Mouse (Mus musculus): ENCODE measurements around the gene Itga8. TPM values are rescaled to one million over a fixed set of nuclear protein-coding genes. Genes with fewer than 3 reads are reported as not detected.
A peak's percentile ranks its signal among the peaks of the same experiment; 100 is the strongest.

Itga8 gene
- polyA plus RNA-seq (2015; fragmentation: Nextera tagmentation; extraction: Ambion mirVana), result 20.0 and 20.2 TPM in 2 replicates

GRCm38 (mm10) chr2:12301431-12302170, at the start of gene Itga8:
Gene Itga8 (minus strand): TSS chr2:12301922.
- no peaks in the 10 kb centered on the region for H3K36me3 ChIP-seq (ENCODE audit: insufficient read depth, low read length)
- H3K27ac ChIP-seq (ENCODE audit: low read length), result peak within 1 kb of the TSS; percentile 59
- H3K9me3 ChIP-seq (ENCODE audit: low read length), result no peaks in the 10 kb centered on the region
- peak within 1 kb of the TSS; percentile 51 for H3K9ac ChIP-seq (replicated peaks; ENCODE audit: low read depth)
- H3K4me2 ChIP-seq (replicated peaks; ENCODE audit: low read depth, low read length), result peak within 1 kb of the TSS; percentile 88
- DNase-seq (ENCODE audit: low spot score), result peak; percentile 71
- peak within 1 kb of the TSS; percentile 64 for H3K4me3 ChIP-seq (ENCODE audit: low read depth, low read length)
- peak; percentile 90 for ATAC-seq
- TF ChIP-seq CTCF (IDR thresholded peaks at IDR 0.05) (peak; percentile 91), EP300 (IDR thresholded peaks at IDR 0.05) (no peak)
- H3K4me1 ChIP-seq (ENCODE audit: insufficient read depth, low read depth, low read length), result no peaks in the 10 kb centered on the region
- WGBS, result under 1% methylated on average over 56 of the region's 56 CpGs
- H3K27me3 ChIP-seq (replicated peaks; ENCODE audit: insufficient read depth, low read length), result no peaks in the 10 kb centered on the region

DNA sequence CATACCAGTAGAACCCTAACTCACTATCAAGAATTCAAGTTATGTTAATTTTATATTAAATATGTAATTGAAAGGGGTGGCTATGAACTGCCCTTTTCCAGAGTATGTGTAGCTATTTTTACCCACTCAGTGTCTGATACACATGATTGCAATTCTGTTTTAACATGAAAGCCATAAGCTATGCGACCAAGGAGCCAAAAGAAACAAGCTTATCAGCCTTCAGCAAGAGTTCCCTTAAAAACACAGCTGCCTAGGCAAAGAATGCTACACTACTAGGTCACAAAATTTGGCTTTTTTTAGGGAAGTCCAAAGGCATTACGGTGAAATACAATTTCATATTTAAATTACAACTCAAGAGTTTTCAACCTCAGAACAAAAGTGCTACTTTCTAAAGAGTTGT, 47.2 kb upstream of the Itga8 start:
- DNase-seq (ENCODE audit: low spot score), result peak; percentile 8
- Histone ChIP-seq H3K9ac (replicated peaks; ENCODE audit: low read depth) (no peak overlapping the region), H3K4me1 (ENCODE audit: insufficient read depth, low read depth, low read length) (no peaks in the 10 kb centered on the region), H3K36me3 (ENCODE audit: insufficient read depth, low read length) (0 out of 2 replicates have a peak, but pooled peaks cover 6% of the 10 kb centered on the region), H3K4me3 (ENCODE audit: low read depth, low read length) (no peak overlapping the region), H3K27ac (ENCODE audit: low read length) (no peak overlapping the region), H3K9me3 (ENCODE audit: low read length) (no peaks in the 10 kb centered on the region), H3K27me3 (replicated peaks; ENCODE audit: insufficient read depth, low read length) (no peaks in the 10 kb centered on the region), H3K4me2 (replicated peaks; ENCODE audit: low read depth, low read length) (no peak overlapping the region)
- no peak for TF ChIP-seq CTCF (IDR thresholded peaks at IDR 0.05)
- TF ChIP-seq EP300 (IDR thresholded peaks at IDR 0.05), result no peak
- 64% methylated on average over 2 of the region's 2 CpGs for WGBS
- ATAC-seq, result no peak

- H3K4me1 ChIP-seq (ENCODE audit: insufficient read depth, low read depth, low read length), result no peaks in the 10 kb centered on the region; the same call in 1 of the 2 replicates
- no peak overlapping the region for H3K27ac ChIP-seq (ENCODE audit: low read length)
- 71% methylated on average over 2 of the region's 2 CpGs for WGBS
- TF ChIP-seq EP300 (IDR thresholded peaks at IDR 0.05) (no peak), CTCF (IDR thresholded peaks at IDR 0.05) (no peak)
- no peaks in the 10 kb centered on the region for H3K36me3 ChIP-seq (ENCODE audit: insufficient read depth, low read length)
- no peak; the same call in 1 of the 2 replicates for ATAC-seq
- no peak for DNase-seq (ENCODE audit: low spot score)
- H3K4me2 ChIP-seq (replicated peaks; ENCODE audit: low read depth, low read length), result no peak overlapping the region
- no peaks in the 10 kb centered on the region for H3K9me3 ChIP-seq (ENCODE audit: low read length)
- no peak overlapping the region for H3K4me3 ChIP-seq (ENCODE audit: low read depth, low read length)
- no peaks in the 10 kb centered on the region for H3K27me3 ChIP-seq (replicated peaks; ENCODE audit: insufficient read depth, low read length)
- H3K9ac ChIP-seq (replicated peaks; ENCODE audit: low read depth), result no peak overlapping the region
Observed at GRCm38 (mm10) chr2:12331962-12332361, 30.2 kb upstream of the Itga8 start.

GRCm38 (mm10) chr2:12329620-12330019, 27.9 kb upstream of the Itga8 start:
- DNase-seq (ENCODE audit: low spot score) (no peak), ATAC-seq (no peak)
- Histone ChIP-seq H3K4me3 (ENCODE audit: low read depth, low read length) (no peak overlapping the region), H3K9me3 (ENCODE audit: low read length) (no peaks in the 10 kb centered on the region), H3K36me3 (ENCODE audit: insufficient read depth, low read length) (no peaks in the 10 kb centered on the region), H3K4me1 (ENCODE audit: insufficient read depth, low read depth, low read length) (no peaks in the 10 kb centered on the region; the same call in 1 of the 2 replicates), H3K4me2 (replicated peaks; ENCODE audit: low read depth, low read length) (no peak overlapping the region), H3K27me3 (replicated peaks; ENCODE audit: insufficient read depth, low read length) (no peaks in the 10 kb centered on the region), H3K9ac (replicated peaks; ENCODE audit: low read depth) (no peak overlapping the region), H3K27ac (ENCODE audit: low read length) (no peak overlapping the region)
- 40% methylated on average over 2 of the region's 2 CpGs for WGBS
- TF ChIP-seq EP300 (IDR thresholded peaks at IDR 0.05) (no peak), CTCF (IDR thresholded peaks at IDR 0.05) (no peak)

DNA sequence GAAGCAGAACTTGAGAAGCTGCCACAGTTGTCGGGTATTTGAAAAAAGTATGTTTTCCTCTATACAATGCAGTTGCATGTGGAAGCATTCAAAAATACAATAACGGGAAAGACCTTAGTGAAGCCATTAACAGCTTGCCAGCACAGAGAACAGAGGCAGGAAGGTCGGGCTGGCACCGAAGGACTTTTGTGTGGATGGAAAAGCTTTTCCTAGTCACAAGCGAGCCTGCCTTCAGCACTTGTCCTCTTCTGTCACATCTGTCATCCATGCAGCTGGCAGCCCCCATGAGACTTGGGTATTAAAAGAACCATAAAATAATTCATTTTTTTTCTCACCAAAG, 27.3 kb upstream of the Itga8 start:
- H3K4me2 ChIP-seq (replicated peaks; ENCODE audit: low read depth, low read length), result no peak overlapping the region
- TF ChIP-seq EP300 (IDR thresholded peaks at IDR 0.05), result no peak
- no peak for TF ChIP-seq CTCF (IDR thresholded peaks at IDR 0.05)
- no peaks in the 10 kb centered on the region for H3K9me3 ChIP-seq (ENCODE audit: low read length)
- ATAC-seq, result no peak
- no peaks in the 10 kb centered on the region; the same call in 1 of the 2 replicates for H3K4me1 ChIP-seq (ENCODE audit: insufficient read depth, low read depth, low read length)
- 30% methylated on average over 5 of the region's 5 CpGs for whole genome bisulfite sequencing
- H3K36me3 ChIP-seq (ENCODE audit: insufficient read depth, low read length), result no peaks in the 10 kb centered on the region
- H3K9ac ChIP-seq (replicated peaks; ENCODE audit: low read depth), result no peak overlapping the region
- H3K27me3 ChIP-seq (replicated peaks; ENCODE audit: insufficient read depth, low read length), result no peaks in the 10 kb centered on the region
- H3K4me3 ChIP-seq (ENCODE audit: low read depth, low read length), result no peak overlapping the region
- no peak overlapping the region for H3K27ac ChIP-seq (ENCODE audit: low read length)
- no peak for DNase-seq (ENCODE audit: low spot score)

GRCm38 (mm10) chr2:12328355-12329067, 26.8 kb upstream of the Itga8 start:
- Histone ChIP-seq H3K27ac (ENCODE audit: low read length) (0 out of 2 replicates have a peak overlapping the region, but pooled peaks have one; percentile 15), H3K4me2 (replicated peaks; ENCODE audit: low read depth, low read length) (no peak overlapping the region), H3K9ac (replicated peaks; ENCODE audit: low read depth) (no peak overlapping the region), H3K4me1 (ENCODE audit: insufficient read depth, low read depth, low read length) (no peaks in the 10 kb centered on the region; the same call in 1 of the 2 replicates), H3K4me3 (ENCODE audit: low read depth, low read length) (no peak overlapping the region), H3K36me3 (ENCODE audit: insufficient read depth, low read length) (no peaks in the 10 kb centered on the region), H3K27me3 (replicated peaks; ENCODE audit: insufficient read depth, low read length) (no peaks in the 10 kb centered on the region), H3K9me3 (ENCODE audit: low read length) (no peaks in the 10 kb centered on the region)
- TF ChIP-seq CTCF (IDR thresholded peaks at IDR 0.05), result no peak
- TF ChIP-seq EP300 (IDR thresholded peaks at IDR 0.05), result no peak
- WGBS, result 43% methylated on average over 8 of the region's 8 CpGs
- ATAC-seq, result no peak
- DNase-seq (ENCODE audit: low spot score), result no peak
